In the genomic region with DNA sequence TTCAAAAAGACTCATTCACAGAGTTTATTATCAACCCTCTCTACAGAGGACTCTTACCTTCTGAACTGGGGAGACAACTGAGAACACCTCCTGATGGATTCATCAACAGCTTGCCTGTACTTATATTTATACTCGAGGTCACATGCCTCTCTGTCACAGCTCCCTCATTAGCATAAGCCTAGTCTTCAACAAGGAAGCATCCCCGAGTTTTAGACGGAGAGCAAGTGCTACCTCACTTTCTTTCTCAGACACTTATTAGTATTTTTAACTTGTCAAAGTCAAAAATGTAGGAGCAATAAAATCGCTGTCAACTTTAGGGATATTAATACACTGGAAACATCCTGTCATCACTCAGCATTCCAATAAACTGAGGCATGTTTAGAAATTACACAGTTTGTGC, we compare ENCODE assay signal across 8 mouse cellular contexts. TPM values are rescaled to one million over a fixed set of nuclear protein-coding genes. Genes with fewer than 3 reads are reported as not detected.
DNase-seq lines count a peak whose midpoint lies in the region; ATAC-seq and TF ChIP-seq lines count a peak whose summit lies in the region.

TSS of gene Ide (minus strand) at position 101 of the 400 bp plus-strand sequence.

- H3K9ac ChIP-seq in heart, adult 2 months (ENCODE audit: low read depth, low read length), result no peak within 1 kb of the TSS
- H3K9ac ChIP-seq in hindbrain, embryonic 16.5 days (ENCODE audit: low read depth, low read length), result no peak within 1 kb of the TSS
- no peak within 1 kb of the TSS for H3K9ac ChIP-seq in liver, postnatal 0 days (replicated peaks)

- H3K9me3 ChIP-seq in hindbrain, embryonic 16.5 days (ENCODE audit: control insufficient read depth, low read length), result no peaks in the 10 kb centered on the region
- H3K9me3 ChIP-seq in liver, postnatal 0 days (ENCODE audit: low read length), result no peaks in the 10 kb centered on the region

- H3K36me3 ChIP-seq in heart, adult 2 months (ENCODE audit: control insufficient read depth, insufficient read depth, low read length), result no peaks in the 10 kb centered on the region; the same call in 1 of the 2 replicates
- no peaks in the 10 kb centered on the region for H3K36me3 ChIP-seq in hindbrain, embryonic 16.5 days (ENCODE audit: control insufficient read depth, insufficient read depth, low read length)
- no peaks in the 10 kb centered on the region for H3K36me3 ChIP-seq in liver, postnatal 0 days (replicated peaks; ENCODE audit: insufficient read depth, low read length)

- no peak for TF ChIP-seq POLR2A in heart, adult 2 months (IDR thresholded peaks at IDR 0.05; ENCODE audit: insufficient read depth, low read depth, low read length)

- no peak for TF ChIP-seq CTCF in heart, adult 2 months (IDR thresholded peaks at IDR 0.05)
- no peak for TF ChIP-seq CTCF in gastrocnemius, adult 2 months (IDR thresholded peaks at IDR 0.05)
- TF ChIP-seq CTCF in liver, postnatal 0 days (IDR thresholded peaks at IDR 0.05; ENCODE audit: low read depth), result no peak

- DNase-seq in heart, adult 2 months, result no peak
- no peak for DNase-seq in heart, adult 9 months (ENCODE audit: low spot score in 2 of 2)
- no peak for DNase-seq in adrenal gland, postnatal 10 days
- DNase-seq in gastrocnemius, adult 2 months, result no peak
- DNase-seq in liver, postnatal 0 days, result no peak
- no peak for DNase-seq in cerebellum, adult 11 months
- no peak for DNase-seq in spleen, postnatal 36 days (ENCODE audit: low spot score in 2 of 2)

- intact Hi-C loops in heart, adult 2 months (cut with DNase I), result no loop called here
- intact Hi-C loops in gastrocnemius, adult 2 months (cut with DNase I), result no loop called here

- no peaks in the 10 kb centered on the region for H3K27me3 ChIP-seq in heart, adult 2 months (ENCODE audit: control insufficient read depth, insufficient read depth, low read length)
- H3K27me3 ChIP-seq in hindbrain, embryonic 16.5 days (replicated peaks; ENCODE audit: control insufficient read depth, insufficient read depth, low read length), result no peaks in the 10 kb centered on the region
- H3K27me3 ChIP-seq in liver, postnatal 0 days (ENCODE audit: insufficient read depth, low read length), result no peaks in the 10 kb centered on the region

- H3K79me2 ChIP-seq in heart, adult 2 months (replicated peaks; ENCODE audit: control insufficient read depth, insufficient read depth, low read length), result no peaks in the 10 kb centered on the region

- H3K27ac ChIP-seq in heart, adult 2 months, result no peak within 1 kb of the TSS
- no peak within 1 kb of the TSS for H3K27ac ChIP-seq in gastrocnemius, adult 2 months
- H3K27ac ChIP-seq in hindbrain, embryonic 16.5 days (ENCODE audit: low read depth, low read length), result no peak within 1 kb of the TSS
- H3K27ac ChIP-seq in liver, postnatal 0 days (ENCODE audit: low read depth), result no peak within 1 kb of the TSS

- no peak for ATAC-seq in hindbrain, embryonic 16.5 days
- ATAC-seq in liver, postnatal 0 days, result no peak

- H3K4me3 ChIP-seq in heart, adult 2 months, result no peak within 1 kb of the TSS
- H3K4me3 ChIP-seq in gastrocnemius, adult 2 months, result no peak within 1 kb of the TSS
- no peak within 1 kb of the TSS for H3K4me3 ChIP-seq in hindbrain, embryonic 16.5 days (ENCODE audit: low read length)
- no peak within 1 kb of the TSS for H3K4me3 ChIP-seq in liver, postnatal 0 days (ENCODE audit: low read depth, low read length)

- H3K4me2 ChIP-seq in hindbrain, embryonic 16.5 days (ENCODE audit: low read length), result no peak within 1 kb of the TSS
- no peak within 1 kb of the TSS for H3K4me2 ChIP-seq in liver, postnatal 0 days (ENCODE audit: low read depth, low read length)

- 67% methylated on average over 4 of the region's 4 CpGs for WGBS in heart, adult 2 months
- WGBS in hindbrain, embryonic 16.5 days, result 75% methylated on average over 4 of the region's 4 CpGs
- 69% methylated on average over 4 of the region's 4 CpGs for whole genome bisulfite sequencing in liver, postnatal 0 days (ENCODE audit: insufficient replicate concordance)

- no peak for TF ChIP-seq EP300 in heart, adult 2 months (IDR thresholded peaks at IDR 0.05; ENCODE audit: insufficient read depth, low read depth, low read length)
- TF ChIP-seq EP300 in liver, postnatal 0 days (IDR thresholded peaks at IDR 0.05; ENCODE audit: low read depth), result no peak

- peaks cover 1% of the 10 kb centered on the region; the same call in 1 of the 2 replicates for H3K4me1 ChIP-seq in heart, adult 2 months (ENCODE audit: control insufficient read depth, insufficient read depth, low read length)
- H3K4me1 ChIP-seq in hindbrain, embryonic 16.5 days (ENCODE audit: control insufficient read depth, insufficient read depth, low read depth, low read length), result no peaks in the 10 kb centered on the region
- peaks cover 2% of the 10 kb centered on the region; the same call in 1 of the 2 replicates for H3K4me1 ChIP-seq in liver, postnatal 0 days (ENCODE audit: insufficient read depth)

RNA-seq across cellular contexts. Expression of gene Ide, which starts in this region (rescaled TPM):
- total RNA-seq in heart, adult 2 months (2021), result 10 to 100 TPM; 52.2 to 99.8 TPM
- polyA plus RNA-seq in heart, adult 2 months (2012; rRNA removed), result 24.0 and 50.6 TPM in 2 replicates
- total RNA-seq in adrenal gland, postnatal 10 days (2021), result 10 to 100 TPM; 77.4 to 91.2 TPM
- 100 to 1,000 TPM; 104 to 158 TPM for total RNA-seq in gastrocnemius, adult 2 months (2021)
- 44.2 and 51.5 TPM in 2 replicates for polyA plus RNA-seq in hindbrain, embryonic 16.5 days (2015; fragmentation: Nextera tagmentation; extraction: Ambion mirVana)
- 12.8 and 16.5 TPM in 2 replicates for polyA plus RNA-seq in liver, postnatal 0 days (2015; fragmentation: Nextera tagmentation; extraction: Ambion mirVana)
